Comparison of ENCODE assay signal across 9 mouse cellular contexts in the genomic region with DNA sequence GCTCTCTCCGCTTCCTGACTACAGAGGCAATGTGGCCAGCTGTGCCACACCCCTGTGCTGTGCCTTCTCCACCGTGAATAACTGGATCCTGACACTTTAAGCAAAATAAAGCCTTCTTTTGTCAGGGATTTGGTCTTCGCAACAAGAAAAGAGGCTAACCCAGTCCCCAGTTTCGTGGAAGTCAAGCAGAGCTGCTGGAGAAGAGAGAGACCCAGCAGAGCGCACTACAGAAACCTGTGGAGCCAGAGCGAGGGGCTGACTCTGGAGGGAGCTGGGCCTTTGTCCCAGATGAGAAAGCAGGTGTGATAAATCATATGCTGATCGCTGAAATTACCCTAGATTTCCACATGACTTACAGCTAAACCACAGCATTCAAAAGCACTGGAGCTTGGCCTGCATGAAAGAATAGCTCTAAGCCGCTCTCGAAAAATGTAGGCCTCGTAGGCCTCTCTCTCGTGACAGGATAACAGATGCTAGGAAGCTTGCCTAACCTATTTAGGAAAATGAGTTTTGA. TPM values are rescaled to one million over a fixed set of nuclear protein-coding genes. Genes with fewer than 3 reads are reported as not detected.
A peak's percentile ranks its signal among the peaks of the same experiment; 100 is the strongest.
DNase-seq lines count a peak whose midpoint lies in the region; ATAC-seq lines count a peak whose summit lies in the region.
"Had no signal": no experiment of that assay in that cellular context is flagged by ENCODE, and none has a peak within 500 bp of the region (broad histone marks: within the 10 kb centered on the region; RNA-seq: fewer than 3 reads in every experiment).

No protein-coding gene starts in this region.

- no peaks in the 10 kb centered on the region for H3K36me3 ChIP-seq in heart, embryonic 16.5 days (ENCODE audit: control insufficient read depth, insufficient read depth)
- 0 out of 2 replicates have a peak, but pooled peaks cover 6% of the 10 kb centered on the region for H3K36me3 ChIP-seq in embryonic facial prominence, embryonic 13.5 days
- no peaks in the 10 kb centered on the region for H3K36me3 ChIP-seq in limb, embryonic 13.5 days
- H3K36me3 ChIP-seq in stomach, embryonic 14.5 days (ENCODE audit: control insufficient read depth, insufficient read depth, low read length): no peaks in the 10 kb centered on the region

- H3K4me3 ChIP-seq in heart, embryonic 16.5 days (ENCODE audit: low read length): no peak overlapping the region
- H3K4me3 ChIP-seq in embryonic facial prominence, embryonic 13.5 days: no peak overlapping the region
- no peak overlapping the region for H3K4me3 ChIP-seq in limb, embryonic 13.5 days
- no peak overlapping the region for H3K4me3 ChIP-seq in stomach, embryonic 14.5 days (ENCODE audit: low read depth, low read length)
- H3K4me3 ChIP-seq: gastrocnemius, adult 2 months had no signal

- 70% methylated on average over 11 of the region's 11 CpGs for WGBS in heart, embryonic 16.5 days
- WGBS in embryonic facial prominence, embryonic 13.5 days: 35% methylated on average over 11 of the region's 11 CpGs
- 48% methylated on average over 11 of the region's 11 CpGs for whole genome bisulfite sequencing in limb, embryonic 13.5 days
- 37% methylated on average over 11 of the region's 11 CpGs for WGBS in stomach, embryonic 14.5 days

- H3K4me1 ChIP-seq in heart, embryonic 16.5 days (ENCODE audit: control insufficient read depth, insufficient read depth, low read length): no peaks in the 10 kb centered on the region
- H3K4me1 ChIP-seq in embryonic facial prominence, embryonic 13.5 days: peaks cover 11% of the 10 kb centered on the region
- 0 out of 2 replicates have a peak, but pooled peaks cover 7% of the 10 kb centered on the region for H3K4me1 ChIP-seq in limb, embryonic 13.5 days
- H3K4me1 ChIP-seq in stomach, embryonic 14.5 days (ENCODE audit: control insufficient read depth, insufficient read depth, low read length): peaks cover 5% of the 10 kb centered on the region; the same call in 1 of the 2 replicates

- no peaks in the 10 kb centered on the region for H3K9me3 ChIP-seq in heart, embryonic 16.5 days (replicated peaks; ENCODE audit: control insufficient read depth, low read length)
- H3K9me3 ChIP-seq in embryonic facial prominence, embryonic 13.5 days: no peaks in the 10 kb centered on the region
- H3K9me3 ChIP-seq in limb, embryonic 13.5 days: no peaks in the 10 kb centered on the region
- H3K9me3 ChIP-seq in stomach, embryonic 14.5 days (ENCODE audit: control insufficient read depth, low read depth, low read length): no peaks in the 10 kb centered on the region

- intact Hi-C loops in heart, postnatal 25 days (cut with DNase I): no loop called here

- DNase-seq in heart, postnatal 25 days (ENCODE audit: low spot score): no peak
- DNase-seq in gastrocnemius, adult 18-20 months (ENCODE audit: low spot score): no peak
- no peak for DNase-seq in right cerebral cortex, postnatal 4 days
- DNase-seq: gastrocnemius, adult 2 months had no signal

- H3K27me3 ChIP-seq in heart, embryonic 16.5 days (ENCODE audit: control insufficient read depth, insufficient read depth, low read length): no peaks in the 10 kb centered on the region
- H3K27me3 ChIP-seq in embryonic facial prominence, embryonic 13.5 days: no peaks in the 10 kb centered on the region
- H3K27me3 ChIP-seq in limb, embryonic 13.5 days: no peaks in the 10 kb centered on the region
- H3K27me3 ChIP-seq in stomach, embryonic 14.5 days (ENCODE audit: control insufficient read depth, insufficient read depth, low read length): no peaks in the 10 kb centered on the region

- H3K9ac ChIP-seq in heart, embryonic 16.5 days (ENCODE audit: low read length): no peak overlapping the region
- peak overlapping the region; percentile 37; the same call in 1 of the 2 replicates for H3K9ac ChIP-seq in embryonic facial prominence, embryonic 13.5 days
- no peak overlapping the region for H3K9ac ChIP-seq in limb, embryonic 13.5 days
- no peak overlapping the region for H3K9ac ChIP-seq in stomach, embryonic 14.5 days (replicated peaks; ENCODE audit: low read depth, low read length)

- no peak for ATAC-seq in heart, embryonic 16.5 days (replicated peaks; ENCODE audit: extremely low read depth, insufficient read depth, low FRiP score)
- no peak; the same call in 1 of the 2 replicates for ATAC-seq in embryonic facial prominence, embryonic 13.5 days (ENCODE audit: insufficient number of reproducible peaks, insufficient read depth, low FRiP score, low TSS enrichment, low read depth)
- ATAC-seq in limb, embryonic 13.5 days (ENCODE audit: low FRiP score, low read depth): no peak
- ATAC-seq in stomach, embryonic 14.5 days (ENCODE audit: insufficient number of reproducible peaks, insufficient read depth, low FRiP score, low read depth): 0 out of 2 replicates have a peak, but pooled peaks have one; percentile 35
- ATAC-seq in granulocyte monocyte progenitor cell, adult 5-6 weeks (replicated peaks; ENCODE audit: poor library complexity, severe bottlenecking): no peak

- peak overlapping the region; percentile 26; the same call in 1 of the 2 replicates for H3K27ac ChIP-seq in heart, embryonic 16.5 days (ENCODE audit: low read length)
- peak overlapping the region; percentile 64 for H3K27ac ChIP-seq in embryonic facial prominence, embryonic 13.5 days
- peak overlapping the region; percentile 39; the same call in 1 of the 2 replicates for H3K27ac ChIP-seq in limb, embryonic 13.5 days
- no peak overlapping the region for H3K27ac ChIP-seq in stomach, embryonic 14.5 days (ENCODE audit: low read length)
- H3K27ac ChIP-seq: gastrocnemius, adult 2 months had no signal

- H3K4me2 ChIP-seq in heart, embryonic 16.5 days (ENCODE audit: low read depth, low read length): no peak overlapping the region
- H3K4me2 ChIP-seq in embryonic facial prominence, embryonic 13.5 days: no peak overlapping the region
- no peak overlapping the region for H3K4me2 ChIP-seq in limb, embryonic 13.5 days (replicated peaks)
- H3K4me2 ChIP-seq in stomach, embryonic 14.5 days (replicated peaks; ENCODE audit: low read depth, low read length): no peak overlapping the region

RNA-seq across cellular contexts. Expression of a gene that starts 16.9 kb away (rescaled TPM):
- polyA plus RNA-seq in heart, embryonic 16.5 days (2015; fragmentation: Nextera tagmentation; extraction: Ambion mirVana): 0.90 and 2.2 TPM in 2 replicates
- under 1 TPM in 1 of 2 experiments, not detected in 1; 0.05 TPM for total RNA-seq in heart, postnatal 25 days (2021)
- polyA plus RNA-seq in embryonic facial prominence, embryonic 13.5 days (2015; fragmentation: Nextera tagmentation; extraction: Ambion mirVana): 5.2 and 5.8 TPM in 2 replicates
- 3.2 and 3.5 TPM in 2 replicates for polyA plus RNA-seq in limb, embryonic 13.5 days (2015; fragmentation: Nextera tagmentation; extraction: Ambion mirVana)
- polyA plus RNA-seq in stomach, embryonic 14.5 days (2014; fragmentation: Nextera tagmentation; extraction: Ambion mirVana): 3.2 and 3.3 TPM in 2 replicates
- not detected for total RNA-seq in gastrocnemius, adult 18-20 months (2021)
- total RNA-seq in granulocyte monocyte progenitor cell, adult 5-6 weeks (2014; fragmentation: Nextera tagmentation): 0.58 and 1.1 TPM in 2 replicates
- total RNA-seq in granulocyte monocyte progenitor cell, adult 5-6 weeks (2017): 0.60 and 0.62 TPM in 2 replicates
- total RNA-seq: gastrocnemius, adult 2 months had no signal

RNA-seq across cellular contexts. Expression of a gene that starts 38.6 kb away (rescaled TPM):
- 17.9 and 19.8 TPM in 2 replicates for polyA plus RNA-seq in heart, embryonic 16.5 days (2015; fragmentation: Nextera tagmentation; extraction: Ambion mirVana)
- 10 to 100 TPM; 32.4 to 37.8 TPM for total RNA-seq in heart, postnatal 25 days (2021)
- polyA plus RNA-seq in embryonic facial prominence, embryonic 13.5 days (2015; fragmentation: Nextera tagmentation; extraction: Ambion mirVana): 17.2 TPM in 2 replicates
- polyA plus RNA-seq in limb, embryonic 13.5 days (2015; fragmentation: Nextera tagmentation; extraction: Ambion mirVana): 17.9 and 18.9 TPM in 2 replicates
- polyA plus RNA-seq in stomach, embryonic 14.5 days (2014; fragmentation: Nextera tagmentation; extraction: Ambion mirVana): 27.5 and 32.5 TPM in 2 replicates
- total RNA-seq in gastrocnemius, adult 18-20 months (2021): 10 to 100 TPM; 26.0 to 27.1 TPM
- 16.1 and 23.9 TPM in 2 replicates for total RNA-seq in granulocyte monocyte progenitor cell, adult 5-6 weeks (2014; fragmentation: Nextera tagmentation)
- 33.5 and 36.8 TPM in 2 replicates for total RNA-seq in granulocyte monocyte progenitor cell, adult 5-6 weeks (2017)
